Mouse (Mus musculus): Measurements from ENCODE around the gene Trmt61a. TPM values are rescaled to one million over a fixed set of nuclear protein-coding genes. Genes with fewer than 3 reads are reported as not detected.
A peak's percentile ranks its signal among the peaks of the same experiment; 100 is the strongest.
"Not testable (repeated sequence)": the region's sequence is repeated elsewhere in the genome, so short reads cannot be mapped to it uniquely, and the experiment has no call there.

Gene Trmt61a
- 24.9 and 33.6 TPM in 2 replicates for polyA plus RNA-seq (2012; rRNA removed)

DNA sequence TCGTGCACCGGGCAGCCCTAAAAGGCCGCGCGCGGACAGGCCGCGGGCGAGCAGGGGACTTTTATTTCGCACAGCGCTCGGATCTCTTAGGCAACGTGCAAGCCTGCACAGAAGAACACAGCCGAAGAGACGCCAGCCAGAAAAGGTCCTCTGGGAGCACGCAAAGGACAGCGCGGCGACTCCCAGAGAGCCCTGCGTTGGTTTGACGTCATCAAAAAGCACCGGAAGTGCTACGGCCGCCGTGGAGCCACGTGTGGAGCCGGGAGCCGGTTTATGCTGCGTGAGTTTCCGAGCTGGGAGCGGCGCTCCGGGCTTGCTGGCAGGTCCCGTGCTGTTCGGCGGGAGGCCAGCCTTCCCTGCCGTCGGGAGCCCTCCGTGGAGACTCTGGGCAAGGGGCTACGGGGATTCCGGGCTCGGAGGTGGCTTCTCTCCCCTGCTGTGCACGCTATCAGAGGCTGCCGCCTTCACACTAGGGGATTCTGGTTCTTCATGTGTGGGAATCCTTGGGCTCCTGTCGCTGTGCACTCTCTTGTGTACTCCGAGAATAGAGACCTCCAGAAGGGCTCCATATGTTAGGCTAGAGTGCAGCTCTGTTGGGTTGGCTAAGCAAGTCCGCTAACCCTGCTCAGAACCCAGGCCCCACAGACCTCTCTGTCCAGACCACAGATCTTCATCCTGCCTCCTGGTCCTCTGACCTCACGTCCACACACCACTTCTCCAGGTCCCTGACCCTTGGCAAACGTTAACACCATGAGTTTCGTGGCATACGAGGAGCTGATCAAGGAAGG lies at the start of gene Trmt61a:
Trmt61a (plus strand) TSS at position 224 of the 788 bp plus-strand sequence.
- WGBS, result under 1% methylated on average over 51 of the region's 51 CpGs
- peak within 1 kb of the TSS; percentile 88 for H3K4me3 ChIP-seq (ENCODE audit: low read depth, low read length)
- peak within 1 kb of the TSS; percentile 97 for H3K27ac ChIP-seq (ENCODE audit: insufficient read depth, low read depth, low read length)
- H3K4me1 ChIP-seq (ENCODE audit: control insufficient read depth, insufficient read depth, insufficient read length, low read length), result peaks cover 31% of the 10 kb centered on the region
- H3K36me3 ChIP-seq (ENCODE audit: control insufficient read depth, insufficient read depth, low read length), result peaks cover 10% of the 10 kb centered on the region
- no peaks in the 10 kb centered on the region for H3K27me3 ChIP-seq (ENCODE audit: control insufficient read depth, insufficient read depth, low read length)
- TF ChIP-seq POLR2A (IDR thresholded peaks at IDR 0.05; ENCODE audit: low read depth, low read length) (peak; percentile 67; the same call in 1 of the 2 replicates), CTCF (IDR thresholded peaks at IDR 0.05; ENCODE audit: extremely low read depth, insufficient read length, insufficient replicate concordance, low read depth, low read length) (no peak)

DNA sequence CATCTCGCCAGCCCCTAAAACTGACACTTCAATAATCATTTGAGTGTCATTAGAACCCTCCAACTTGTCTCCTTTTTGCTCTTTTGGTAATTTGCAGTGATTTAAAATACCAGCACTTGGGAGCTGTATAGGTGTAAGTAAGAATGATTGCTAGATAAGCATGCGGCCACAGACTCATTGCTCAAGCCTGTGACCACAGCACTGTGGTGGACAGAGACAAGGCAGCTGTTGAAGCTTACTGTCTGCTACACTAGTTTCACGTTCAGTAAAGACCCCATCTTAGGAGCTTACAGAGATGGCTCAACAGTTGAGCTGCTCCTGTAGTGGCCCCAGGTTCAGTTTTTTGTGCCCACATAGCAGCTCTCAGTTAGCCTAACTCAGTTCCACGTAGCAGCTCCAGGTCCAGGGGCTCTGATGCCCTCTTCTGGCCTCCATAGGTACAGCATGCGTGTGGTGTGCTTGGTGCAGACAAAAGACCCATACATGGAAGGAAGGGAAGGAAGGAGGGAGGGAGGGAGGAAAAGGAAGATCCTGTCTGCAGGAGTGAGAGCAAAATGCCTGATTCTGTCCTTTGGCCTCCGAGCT lies 29.8 kb upstream of the Trmt61a start:
- Histone ChIP-seq H3K27me3 (ENCODE audit: control insufficient read depth, insufficient read depth, low read length) (no peaks in the 10 kb centered on the region), H3K27ac (ENCODE audit: insufficient read depth, low read depth, low read length) (no peak overlapping the region), H3K4me1 (ENCODE audit: control insufficient read depth, insufficient read depth, insufficient read length, low read length) (no peaks in the 10 kb centered on the region), H3K4me3 (ENCODE audit: low read depth, low read length) (no peak overlapping the region), H3K36me3 (ENCODE audit: control insufficient read depth, insufficient read depth, low read length) (peaks cover 59% of the 10 kb centered on the region)
- TF ChIP-seq CTCF (IDR thresholded peaks at IDR 0.05; ENCODE audit: extremely low read depth, insufficient read length, insufficient replicate concordance, low read depth, low read length), result peak; percentile 65; the same call in 1 of the 2 replicates
- no peak for TF ChIP-seq POLR2A (IDR thresholded peaks at IDR 0.05; ENCODE audit: low read depth, low read length)
- WGBS, result 58% methylated on average over 6 of the region's 6 CpGs

DNA sequence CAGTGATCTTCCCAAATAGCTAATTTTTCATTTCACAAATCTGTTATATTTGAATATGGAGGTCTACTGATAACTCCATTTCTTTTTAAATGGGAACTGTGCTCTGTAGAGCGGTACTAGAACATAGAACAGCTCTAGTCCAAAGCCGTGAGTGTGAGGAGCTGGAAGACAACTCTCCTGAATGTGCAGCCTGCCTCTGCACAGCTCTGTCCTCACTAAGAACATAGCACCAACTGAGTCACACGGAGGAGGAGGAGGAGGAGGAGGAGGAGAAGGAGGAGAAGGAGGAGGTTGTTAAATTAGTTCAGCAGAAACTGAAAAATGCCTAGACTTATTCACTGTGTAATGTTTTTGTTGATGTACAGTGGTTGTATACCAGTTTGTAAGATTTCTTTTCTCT lies 25.0 kb upstream of the Trmt61a start:
- Histone ChIP-seq H3K4me1 (ENCODE audit: control insufficient read depth, insufficient read depth, insufficient read length, low read length) (no peaks in the 10 kb centered on the region), H3K4me3 (ENCODE audit: low read depth, low read length) (no peak overlapping the region), H3K27ac (ENCODE audit: insufficient read depth, low read depth, low read length) (no peak overlapping the region), H3K36me3 (ENCODE audit: control insufficient read depth, insufficient read depth, low read length) (peaks cover 44% of the 10 kb centered on the region), H3K27me3 (ENCODE audit: control insufficient read depth, insufficient read depth, low read length) (no peaks in the 10 kb centered on the region)
- no peak for TF ChIP-seq CTCF (IDR thresholded peaks at IDR 0.05; ENCODE audit: extremely low read depth, insufficient read length, insufficient replicate concordance, low read depth, low read length)
- TF ChIP-seq POLR2A (IDR thresholded peaks at IDR 0.05; ENCODE audit: low read depth, low read length), result no peak
- 91% methylated on average over 3 of the region's 3 CpGs for WGBS

DNA sequence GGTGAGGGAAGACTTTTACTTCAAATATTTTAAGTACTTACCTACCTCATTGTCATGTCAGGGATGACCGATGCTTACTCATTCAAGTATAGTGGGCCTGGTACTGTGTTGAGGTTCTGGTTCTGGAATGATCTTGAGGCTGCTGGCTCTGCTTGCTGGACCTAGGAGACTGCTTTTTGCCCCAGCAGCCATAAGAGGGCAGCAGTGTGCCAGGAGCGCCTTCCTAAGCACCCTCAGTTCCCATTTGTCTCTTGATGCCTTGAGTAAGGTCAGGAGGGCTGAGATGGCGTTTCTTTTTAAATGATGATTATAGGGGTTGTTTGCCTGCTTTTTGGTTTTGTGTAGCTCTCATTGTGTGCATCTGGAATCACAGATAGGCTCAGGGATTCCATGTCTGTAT lies 24.5 kb upstream of the Trmt61a start:
- H3K4me1 ChIP-seq (ENCODE audit: control insufficient read depth, insufficient read depth, insufficient read length, low read length), result no peaks in the 10 kb centered on the region
- no peak overlapping the region for H3K4me3 ChIP-seq (ENCODE audit: low read depth, low read length)
- peaks cover 40% of the 10 kb centered on the region for H3K36me3 ChIP-seq (ENCODE audit: control insufficient read depth, insufficient read depth, low read length)
- no peak overlapping the region for H3K27ac ChIP-seq (ENCODE audit: insufficient read depth, low read depth, low read length)
- WGBS, result 31% methylated on average over 3 of the region's 3 CpGs
- TF ChIP-seq CTCF (IDR thresholded peaks at IDR 0.05; ENCODE audit: extremely low read depth, insufficient read length, insufficient replicate concordance, low read depth, low read length) (peak; percentile 82; the same call in 1 of the 2 replicates), POLR2A (IDR thresholded peaks at IDR 0.05; ENCODE audit: low read depth, low read length) (no peak)
- no peaks in the 10 kb centered on the region for H3K27me3 ChIP-seq (ENCODE audit: control insufficient read depth, insufficient read depth, low read length)

DNA sequence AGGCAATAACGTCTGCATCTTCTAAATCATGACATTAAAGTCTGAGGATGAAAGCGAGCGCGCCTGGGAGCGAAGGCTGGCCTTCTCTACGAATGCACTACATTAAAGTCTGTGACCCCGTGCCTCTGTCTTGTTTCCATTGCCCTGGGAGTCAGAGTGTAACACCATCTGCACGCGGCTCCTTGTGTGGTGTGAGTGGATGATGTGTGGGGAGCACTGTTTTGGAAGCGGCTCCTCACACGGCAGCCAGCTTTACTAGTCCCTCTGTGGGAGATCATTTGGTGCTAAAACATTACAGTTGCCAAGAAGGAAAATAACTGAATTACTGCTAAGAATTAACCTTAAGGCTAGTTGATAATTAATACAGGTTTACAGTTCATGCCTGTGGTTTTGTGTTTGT lies 22.2 kb upstream of the Trmt61a start:
- peaks cover 26% of the 10 kb centered on the region for H3K36me3 ChIP-seq (ENCODE audit: control insufficient read depth, insufficient read depth, low read length)
- H3K27ac ChIP-seq (ENCODE audit: insufficient read depth, low read depth, low read length), result no peak overlapping the region
- H3K4me1 ChIP-seq (ENCODE audit: control insufficient read depth, insufficient read depth, insufficient read length, low read length), result no peaks in the 10 kb centered on the region
- no peak for TF ChIP-seq POLR2A (IDR thresholded peaks at IDR 0.05; ENCODE audit: low read depth, low read length)
- no peak for TF ChIP-seq CTCF (IDR thresholded peaks at IDR 0.05; ENCODE audit: extremely low read depth, insufficient read length, insufficient replicate concordance, low read depth, low read length)
- H3K27me3 ChIP-seq (ENCODE audit: control insufficient read depth, insufficient read depth, low read length), result no peaks in the 10 kb centered on the region
- no peak overlapping the region for H3K4me3 ChIP-seq (ENCODE audit: low read depth, low read length)
- 95% methylated on average over 11 of the region's 11 CpGs for WGBS

DNA sequence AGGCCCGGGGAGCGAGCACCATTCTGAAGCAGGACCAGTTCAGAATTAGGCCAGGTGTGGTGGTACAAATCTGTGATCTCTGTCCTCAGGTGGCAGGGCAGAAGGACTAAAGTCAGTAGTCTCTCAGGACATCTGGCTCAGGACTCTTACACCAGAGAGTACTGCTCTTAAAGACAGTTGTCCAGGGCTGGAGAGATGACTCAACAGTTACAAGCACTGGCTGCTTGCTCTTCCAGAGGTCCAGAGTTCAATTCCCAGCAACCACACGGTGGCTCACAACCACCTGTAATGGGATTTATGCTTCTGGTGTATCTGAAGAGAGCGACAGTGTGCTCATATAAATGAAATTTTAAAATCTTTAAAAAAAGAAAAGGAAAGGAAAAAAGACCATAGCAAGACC lies 18.6 kb upstream of the Trmt61a start:
- no peaks in the 10 kb centered on the region for H3K4me1 ChIP-seq (ENCODE audit: control insufficient read depth, insufficient read depth, insufficient read length, low read length)
- no peaks in the 10 kb centered on the region for H3K27me3 ChIP-seq (ENCODE audit: control insufficient read depth, insufficient read depth, low read length)
- TF ChIP-seq CTCF (IDR thresholded peaks at IDR 0.05; ENCODE audit: extremely low read depth, insufficient read length, insufficient replicate concordance, low read depth, low read length) (no peak), POLR2A (IDR thresholded peaks at IDR 0.05; ENCODE audit: low read depth, low read length) (no peak)
- H3K4me3 ChIP-seq (ENCODE audit: low read depth, low read length), result no peak overlapping the region
- peaks cover 23% of the 10 kb centered on the region for H3K36me3 ChIP-seq (ENCODE audit: control insufficient read depth, insufficient read depth, low read length)
- no peak overlapping the region for H3K27ac ChIP-seq (ENCODE audit: insufficient read depth, low read depth, low read length)
- 81% methylated on average over 4 of the region's 4 CpGs for WGBS

DNA sequence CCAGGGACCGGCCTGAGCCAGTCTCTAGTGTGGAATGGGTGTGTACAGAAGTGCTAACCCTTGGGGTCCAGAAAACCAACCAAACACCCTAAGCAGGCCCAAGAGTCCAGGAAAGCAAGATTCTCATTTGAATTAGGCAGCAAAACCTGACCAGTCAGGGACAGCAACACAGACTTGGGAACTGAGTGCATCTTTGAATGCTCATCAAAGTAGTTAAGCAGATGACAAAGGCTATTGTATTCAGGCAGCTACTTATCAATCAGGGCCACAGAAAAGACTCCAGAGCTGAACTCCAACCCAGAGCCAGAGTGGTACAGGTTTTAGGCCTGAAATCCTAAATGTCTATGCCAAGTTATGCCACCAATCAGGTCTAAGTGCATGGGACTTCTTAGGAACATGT lies 17.3 kb upstream of the Trmt61a start:
- peaks cover 15% of the 10 kb centered on the region for H3K36me3 ChIP-seq (ENCODE audit: control insufficient read depth, insufficient read depth, low read length)

DNA sequence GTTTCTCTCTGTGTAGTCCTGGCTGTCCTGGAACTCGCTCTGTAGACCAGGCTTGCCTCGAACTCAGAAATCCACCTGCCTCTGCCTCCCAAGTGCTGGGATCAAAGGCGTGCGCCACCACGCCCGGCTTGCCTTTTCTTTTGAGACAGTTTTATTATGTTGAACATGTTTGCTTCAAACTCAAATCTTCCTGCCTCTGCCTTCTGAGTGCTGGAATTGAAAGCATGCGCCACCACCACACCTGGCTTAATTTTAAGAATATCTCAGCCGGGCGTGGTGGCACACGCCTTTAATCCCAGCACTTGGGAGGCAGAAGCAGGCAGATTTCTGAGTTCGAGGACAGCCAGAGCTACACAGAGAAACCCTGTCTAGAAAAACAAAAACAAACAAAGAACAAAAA lies 16.4 kb upstream of the Trmt61a start:
- not testable (repeated sequence) for H3K36me3 ChIP-seq (ENCODE audit: control insufficient read depth, insufficient read depth, low read length); H3K4me3 ChIP-seq (ENCODE audit: low read depth, low read length); H3K27ac ChIP-seq (ENCODE audit: insufficient read depth, low read depth, low read length); H3K4me1 ChIP-seq (ENCODE audit: control insufficient read depth, insufficient read depth, insufficient read length, low read length); H3K27me3 ChIP-seq (ENCODE audit: control insufficient read depth, insufficient read depth, low read length)
- WGBS, result 95% methylated on average over 11 of the region's 11 CpGs

More for the DNA sequence above, 17.3 kb upstream of the Trmt61a start:
- 96% methylated on average over 1 of the region's 1 CpGs for WGBS
- no peak overlapping the region for H3K27ac ChIP-seq (ENCODE audit: insufficient read depth, low read depth, low read length)
- no peak for TF ChIP-seq CTCF (IDR thresholded peaks at IDR 0.05; ENCODE audit: extremely low read depth, insufficient read length, insufficient replicate concordance, low read depth, low read length)
- no peak overlapping the region for H3K4me3 ChIP-seq (ENCODE audit: low read depth, low read length)
- H3K4me1 ChIP-seq (ENCODE audit: control insufficient read depth, insufficient read depth, insufficient read length, low read length), result no peaks in the 10 kb centered on the region
- H3K27me3 ChIP-seq (ENCODE audit: control insufficient read depth, insufficient read depth, low read length), result no peaks in the 10 kb centered on the region
